Mouse (Mus musculus) hindbrain, embryonic 12.5 days (tissue): ENCODE data around the gene Prdm16. TPM values are rescaled to one million over a fixed set of nuclear protein-coding genes. Genes with fewer than 3 reads are reported as not detected.
A peak's percentile ranks its signal among the peaks of the same experiment; 100 is the strongest.

Source experiments
- ATAC-seq: fragments of 200-750 bp; cut with Nextera tagmentation; 2 replicates; pipeline ENCODE4 v1.8.0; 2017; ENCODE audit warnings: moderate TSS enrichment; ENCODE audit not compliant: low FRiP score
- H3K27ac ChIP-seq: fragments of 300-500 bp; sonication (generic); 2 replicates; pipeline ENCODE4 v1.5.1; 2016; ENCODE audit warnings: mild to moderate bottlenecking
- H3K27me3 ChIP-seq: fragments of 300-500 bp; sonication (generic); 2 replicates; pipeline ENCODE4 v1.6.1; 2016; ENCODE audit warnings: mild to moderate bottlenecking
- H3K36me3 ChIP-seq: fragments of 300-500 bp; sonication (generic); 2 replicates; pipeline ENCODE4 v1.6.1; 2016; ENCODE audit warnings: mild to moderate bottlenecking
- H3K4me1 ChIP-seq: fragments of 300-500 bp; sonication (generic); 2 replicates; pipeline ENCODE4 v1.6.1; 2016
- H3K4me2 ChIP-seq: fragments of 300-500 bp; sonication (generic); replicated peaks from 2 replicates; pipeline ENCODE4 v1.6.1; 2016; ENCODE audit warnings: mild to moderate bottlenecking
- H3K4me3 ChIP-seq: fragments of 300-500 bp; sonication (generic); 2 replicates; pipeline ENCODE4 v1.5.1; 2016; ENCODE audit warnings: mild to moderate bottlenecking
- H3K9ac ChIP-seq: fragments of 300-500 bp; sonication (generic); 2 replicates; pipeline ENCODE4 v1.6.1; 2016; ENCODE audit warnings: mild to moderate bottlenecking, moderate library complexity
- H3K9me3 ChIP-seq: fragments of 300-500 bp; sonication (generic); replicated peaks from 2 replicates; pipeline ENCODE4 v1.6.1; 2016; ENCODE audit warnings: mild to moderate bottlenecking
- WGBS: fragments of 180-500 bp; shearing (Covaris S2); methylation state at CpG from one replicate; pipeline ENCODE4 v1.1.7; 2016; 5-methylcytosine and 5-hydroxymethylcytosine counted together
- polyA plus RNA-seq: library from polyadenylated mRNA; unstranded; fragments of >200 nt; fragmentation: Nextera tagmentation; extraction: Ambion mirVana; gene quantifications from 2 replicates; pipeline ENCODE4 v1.2.1, GENCODE M21; 2016

Gene Prdm16
- polyA plus RNA-seq, 1 experiment from 2014 or later = 26.4 TPM

- 40% methylated on average over 6 of the region's 6 CpGs for WGBS
- ATAC-seq = no peak
- peaks cover 11% of the 10 kb centered on the region; the same call in 1 of the 2 replicates for H3K4me1 ChIP-seq
- H3K27ac ChIP-seq = no peak overlapping the region
- H3K27me3 ChIP-seq = peaks cover 30% of the 10 kb centered on the region
- H3K4me3 ChIP-seq = no peak overlapping the region
- no peak overlapping the region for H3K9ac ChIP-seq
- H3K4me2 ChIP-seq = no peak overlapping the region
- H3K9me3 ChIP-seq = no peaks in the 10 kb centered on the region
- H3K36me3 ChIP-seq = no peaks in the 10 kb centered on the region
These were observed 24.6 kb upstream of the Prdm16 start for GRCm38 (mm10) chr4:154661256-154661655.

- peaks cover 29% of the 10 kb centered on the region for H3K27me3 ChIP-seq
These were observed 23.4 kb upstream of the Prdm16 start for GRCm38 (mm10) chr4:154660025-154660424.

GRCm38 (mm10) chr4:154655134-154655910 lies 18.6 kb upstream of the Prdm16 start:
- Histone ChIP-seq H3K36me3 (no peaks in the 10 kb centered on the region), H3K9ac (no peak overlapping the region), H3K27ac (no peak overlapping the region), H3K4me2 (no peak overlapping the region), H3K27me3 (peaks cover 10% of the 10 kb centered on the region), H3K4me1 (peaks cover 7% of the 10 kb centered on the region), H3K4me3 (no peak overlapping the region), H3K9me3 (no peaks in the 10 kb centered on the region)
- WGBS = 83% methylated on average over 15 of the region's 15 CpGs
- no peak for ATAC-seq

More at GRCm38 (mm10) chr4:154660025-154660424, 23.4 kb upstream of the Prdm16 start:
- no peaks in the 10 kb centered on the region for H3K9me3 ChIP-seq
- H3K27ac ChIP-seq = no peak overlapping the region
- peaks cover 11% of the 10 kb centered on the region; the same call in 1 of the 2 replicates for H3K4me1 ChIP-seq
- no peak overlapping the region for H3K9ac ChIP-seq
- no peaks in the 10 kb centered on the region for H3K36me3 ChIP-seq
- H3K4me3 ChIP-seq = no peak overlapping the region
- no peak for ATAC-seq
- H3K4me2 ChIP-seq = no peak overlapping the region

- 15% methylated on average over 5 of the region's 5 CpGs for WGBS
- H3K4me1 ChIP-seq = peaks cover 7% of the 10 kb centered on the region
- H3K4me3 ChIP-seq = no peak overlapping the region
- ATAC-seq = no peak
- no peaks in the 10 kb centered on the region for H3K36me3 ChIP-seq
- no peak overlapping the region for H3K4me2 ChIP-seq
- no peak overlapping the region for H3K27ac ChIP-seq
- no peaks in the 10 kb centered on the region for H3K9me3 ChIP-seq
- H3K9ac ChIP-seq = no peak overlapping the region
- H3K27me3 ChIP-seq = peaks cover 23% of the 10 kb centered on the region
These were observed 15.8 kb upstream of the Prdm16 start for GRCm38 (mm10) chr4:154652494-154652893.

GRCm38 (mm10) chr4:154649083-154649747 lies 12.5 kb upstream of the Prdm16 start:
- Histone ChIP-seq H3K4me1 (peaks cover 7% of the 10 kb centered on the region), H3K9me3 (0 out of 2 replicates have a peak, but pooled peaks cover 5% of the 10 kb centered on the region), H3K4me2 (no peak overlapping the region), H3K36me3 (no peaks in the 10 kb centered on the region), H3K27me3 (peaks cover 46% of the 10 kb centered on the region), H3K27ac (no peak overlapping the region), H3K4me3 (no peak overlapping the region), H3K9ac (no peak overlapping the region)
- 83% methylated on average over 19 of the region's 19 CpGs for WGBS
- no peak for ATAC-seq

GRCm38 (mm10) chr4:154642496-154642895 lies 5.8 kb upstream of the Prdm16 start:
- Histone ChIP-seq H3K4me3 (no peak overlapping the region), H3K4me2 (no peak overlapping the region), H3K36me3 (no peaks in the 10 kb centered on the region), H3K27me3 (peaks cover 89% of the 10 kb centered on the region), H3K9ac (no peak overlapping the region), H3K4me1 (peaks cover 25% of the 10 kb centered on the region), H3K9me3 (0 out of 2 replicates have a peak, but pooled peaks cover 5% of the 10 kb centered on the region), H3K27ac (no peak overlapping the region)
- no peak for ATAC-seq
- WGBS = 2% methylated on average over 6 of the region's 6 CpGs

- Histone ChIP-seq H3K9me3 (0 out of 2 replicates have a peak, but pooled peaks cover 5% of the 10 kb centered on the region), H3K9ac (no peak overlapping the region), H3K4me1 (peaks cover 34% of the 10 kb centered on the region), H3K27ac (no peak overlapping the region), H3K27me3 (peaks cover 95% of the 10 kb centered on the region), H3K36me3 (no peaks in the 10 kb centered on the region), H3K4me2 (peak overlapping the region; percentile 32), H3K4me3 (peak overlapping the region; percentile 11)
- ATAC-seq = no peak
- 1% methylated on average over 32 of the region's 32 CpGs for WGBS
These were observed 4.8 kb upstream of the Prdm16 start for GRCm38 (mm10) chr4:154641296-154642110.

GRCm38 (mm10) chr4:154640443-154641295 lies 4.0 kb upstream of the Prdm16 start:
- H3K36me3 ChIP-seq = no peaks in the 10 kb centered on the region
- WGBS = 3% methylated on average over 20 of the region's 20 CpGs
- peaks cover 94% of the 10 kb centered on the region for H3K27me3 ChIP-seq
- H3K27ac ChIP-seq = no peak overlapping the region
- peaks cover 38% of the 10 kb centered on the region for H3K4me1 ChIP-seq
- H3K4me2 ChIP-seq = peak overlapping the region; percentile 75; the same call in 1 of the 2 replicates
- 0 out of 2 replicates have a peak, but pooled peaks cover 5% of the 10 kb centered on the region for H3K9me3 ChIP-seq
- ATAC-seq = no peak
- no peak overlapping the region for H3K9ac ChIP-seq
- peak overlapping the region; percentile 11; the same call in 1 of the 2 replicates for H3K4me3 ChIP-seq

- Histone ChIP-seq H3K9me3 (no peaks in the 10 kb centered on the region), H3K36me3 (no peaks in the 10 kb centered on the region), H3K27ac (no peak overlapping the region), H3K4me3 (no peak overlapping the region), H3K4me1 (peaks cover 46% of the 10 kb centered on the region), H3K4me2 (peak overlapping the region; percentile 75), H3K9ac (no peak overlapping the region), H3K27me3 (peaks cover 96% of the 10 kb centered on the region)
- 4% methylated on average over 13 of the region's 13 CpGs for WGBS
- ATAC-seq = no peak
These were observed 3.1 kb upstream of the Prdm16 start for GRCm38 (mm10) chr4:154639591-154640442.

- H3K9me3 ChIP-seq = no peaks in the 10 kb centered on the region
- peak overlapping the region; percentile 72; the same call in 1 of the 2 replicates for H3K9ac ChIP-seq
- H3K36me3 ChIP-seq = no peaks in the 10 kb centered on the region
- peak overlapping the region; percentile 75 for H3K4me2 ChIP-seq
- peak overlapping the region; percentile 50; the same call in 1 of the 2 replicates for H3K4me3 ChIP-seq
- H3K4me1 ChIP-seq = peaks cover 53% of the 10 kb centered on the region
- H3K27ac ChIP-seq = no peak overlapping the region
- H3K27me3 ChIP-seq = peaks cover 97% of the 10 kb centered on the region
- no peak for ATAC-seq
- WGBS = under 1% methylated on average over 7 of the region's 7 CpGs
These were observed 2.5 kb upstream of the Prdm16 start for GRCm38 (mm10) chr4:154639126-154639525.
